Mouse (Mus musculus): ENCODE results near the gene Rps15a.
A peak's percentile ranks its signal among the peaks of the same experiment; 100 is the strongest.

The Rps15a gene

DNA sequence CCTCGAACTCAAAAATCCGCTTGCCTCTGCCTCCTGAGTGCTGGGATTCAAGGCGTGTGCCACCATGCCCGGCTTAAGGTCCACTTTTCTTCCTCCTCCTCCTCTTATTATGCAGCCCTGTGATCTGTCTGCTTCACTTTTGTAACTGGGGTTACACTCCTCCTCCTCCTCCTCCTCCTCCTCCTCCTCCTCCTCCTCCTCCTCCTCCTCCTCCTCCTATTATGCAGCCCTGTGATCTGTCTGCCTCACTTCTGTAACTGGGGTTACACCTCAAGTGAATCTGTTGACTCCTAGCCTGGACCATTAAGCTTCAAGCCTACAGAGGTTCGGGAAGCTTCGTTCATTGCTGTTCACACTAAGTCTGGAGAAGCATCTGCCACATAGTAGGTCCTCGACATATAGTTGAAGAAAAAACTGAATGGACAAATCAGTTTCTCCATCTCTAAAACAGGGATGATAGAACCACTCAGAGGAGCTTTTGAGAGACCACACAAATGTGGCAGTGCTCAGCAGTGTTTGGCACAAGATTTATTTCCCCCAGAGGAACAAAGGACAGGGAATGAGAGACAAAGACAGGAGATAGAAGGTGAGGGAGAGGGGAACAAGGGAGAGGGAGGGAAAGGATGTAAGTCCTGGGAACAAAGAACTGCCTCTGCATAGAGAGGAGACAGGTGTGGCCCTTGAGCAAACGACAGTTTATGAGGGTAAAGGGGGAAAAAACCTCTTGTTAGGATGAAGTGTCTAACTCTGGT, 975 bp upstream of the Rps15a start:
- peak in 1 of 2 experiments; percentile 49 for DNase-seq (ENCODE audit: inconsistent age in 2 of 2, low spot score in 1 of 2)

DNA sequence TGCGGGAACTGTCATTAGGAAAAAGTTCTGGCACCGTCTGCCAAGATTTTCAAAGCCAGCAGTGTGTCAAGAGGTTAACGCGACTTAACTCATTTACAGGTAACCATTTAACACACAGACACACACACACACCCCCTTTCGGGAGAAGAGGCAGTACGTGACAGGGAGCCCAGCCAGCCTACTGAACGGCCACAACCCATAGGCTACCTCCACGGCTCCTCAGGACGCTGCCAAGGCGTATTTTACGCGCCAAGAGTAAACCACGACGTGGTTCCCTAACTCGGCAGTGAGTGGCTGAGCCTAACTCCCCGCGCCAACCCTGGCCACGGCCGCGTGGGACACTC, 483 bp downstream of the Rps15a start:
- DNase-seq (ENCODE audit: inconsistent age in 2 of 2, low spot score in 1 of 2), result no peak

DNA sequence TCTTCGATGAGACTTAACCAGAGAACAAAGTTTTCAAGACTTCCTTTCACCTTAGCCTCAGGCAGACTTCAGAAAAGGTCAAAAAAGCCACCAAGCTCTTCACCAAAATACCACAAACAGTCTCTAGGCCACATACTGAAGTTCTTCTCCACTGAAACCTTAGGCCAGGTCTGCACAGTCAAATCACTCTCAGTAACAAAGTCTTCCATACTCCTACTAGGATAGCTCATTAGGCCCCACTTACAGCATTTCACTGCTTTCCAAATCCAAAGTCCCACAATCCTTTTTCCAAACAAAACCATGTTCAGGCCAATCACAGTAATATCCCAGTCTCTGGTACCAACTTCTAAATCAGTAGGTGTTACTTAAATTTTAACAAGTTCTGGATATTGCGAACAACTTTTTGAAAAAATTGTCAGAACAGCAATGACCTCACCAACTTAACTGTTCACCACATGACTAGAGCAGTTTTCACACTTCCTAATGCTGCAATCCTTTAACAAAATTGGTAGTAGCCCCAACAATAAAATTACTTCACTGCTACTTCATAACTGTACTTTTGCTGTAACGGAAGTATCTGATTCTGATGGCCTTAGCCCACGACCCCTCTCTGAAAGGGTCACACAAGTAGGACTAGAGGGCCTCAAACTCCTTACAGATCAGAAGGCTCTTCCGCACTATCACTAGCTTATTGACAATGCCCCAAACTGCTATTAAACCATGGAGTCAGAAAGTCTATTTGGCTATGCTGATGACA, 2.3 kb downstream of the Rps15a start:
- DNase-seq (ENCODE audit: inconsistent age in 2 of 2, low spot score in 1 of 2), result peak in 1 of 2 experiments; percentile 50

GRCm38 (mm10) chr7:118111128-118111527, 4.9 kb downstream of the Rps15a start:
- no peak for DNase-seq (ENCODE audit: inconsistent age in 2 of 2, low spot score in 1 of 2)

- peak in 1 of 2 experiments; percentile 17 for DNase-seq (ENCODE audit: inconsistent age in 2 of 2, low spot score in 1 of 2)
Measured at GRCm38 (mm10) chr7:118107671-118108070, 8.3 kb downstream of the Rps15a start.

DNA sequence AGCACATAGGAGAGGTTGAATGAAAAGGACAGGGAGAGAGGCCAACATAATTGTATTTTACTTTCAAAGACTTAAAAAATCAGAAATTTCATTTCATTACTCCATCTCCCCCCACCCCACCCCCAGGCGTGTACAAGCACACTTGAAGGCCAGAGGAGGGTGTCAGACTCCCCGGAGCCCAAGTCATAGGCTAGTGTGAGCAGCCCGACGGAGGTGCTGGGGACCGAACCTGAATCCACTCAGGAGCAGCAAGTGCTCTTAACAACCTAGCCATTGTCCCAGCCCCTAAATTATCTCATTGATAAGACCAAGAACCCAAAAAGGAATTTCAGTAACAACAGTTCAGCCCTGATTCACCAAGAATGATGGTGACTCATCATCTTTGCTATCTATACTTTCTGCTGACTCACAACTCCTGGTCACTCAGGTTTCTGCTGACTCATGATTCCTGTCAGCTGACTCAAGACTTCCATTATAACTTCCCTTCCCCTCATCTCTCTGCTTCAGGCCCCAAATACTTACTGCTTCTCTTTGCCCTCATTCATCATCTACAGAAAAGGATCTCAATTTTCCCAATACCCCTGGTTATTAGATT, 11.4 kb downstream of the Rps15a start:
- peak; percentile 49 to 81 for DNase-seq (ENCODE audit: inconsistent age in 2 of 2, low spot score in 1 of 2)

DNA sequence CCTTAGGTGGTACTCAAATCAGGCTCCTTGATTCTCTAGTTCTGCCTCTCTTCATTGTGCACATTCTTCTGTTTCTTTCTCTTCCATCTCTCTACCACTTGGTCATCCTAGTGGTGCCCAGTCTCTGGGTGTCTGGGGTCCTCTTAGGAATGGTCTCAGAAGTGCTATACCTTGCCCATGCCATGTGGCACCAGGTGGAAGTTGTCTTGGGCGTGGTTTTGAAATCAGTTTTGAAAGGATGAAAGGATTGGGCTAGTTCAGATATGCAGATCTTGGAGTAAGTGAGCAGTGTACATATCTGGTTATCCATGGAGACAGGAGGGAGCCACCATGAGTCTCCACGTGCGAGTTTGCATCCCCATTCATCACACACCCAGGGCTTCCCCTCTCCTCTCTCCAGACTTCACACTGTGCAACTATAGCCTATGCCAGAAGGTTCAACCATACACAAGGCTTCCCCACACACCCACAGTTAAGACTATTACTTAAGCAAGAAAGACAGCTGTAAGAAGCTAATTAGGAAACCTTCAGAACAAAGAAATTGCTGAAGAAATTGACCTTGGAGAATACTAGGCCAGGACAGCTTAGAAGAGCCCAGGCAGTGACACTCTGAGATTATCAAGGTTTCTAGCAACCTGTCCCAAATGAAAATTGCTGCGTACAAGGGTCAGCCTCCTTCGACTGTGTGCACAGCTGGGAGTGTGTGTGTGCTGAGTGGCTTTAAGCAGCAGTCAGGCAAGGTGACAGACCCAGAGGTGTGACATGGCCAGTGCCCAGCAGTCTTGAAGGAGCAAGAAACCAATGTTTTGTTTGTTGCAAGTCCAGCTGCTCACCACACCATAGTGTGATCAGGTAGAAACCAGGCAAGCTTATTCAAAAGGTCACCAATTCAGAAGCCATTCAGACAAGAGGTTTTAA, 12.3 kb downstream of the Rps15a start:
- DNase-seq (ENCODE audit: inconsistent age in 2 of 2, low spot score in 1 of 2), result peak in 1 of 2 experiments; percentile 49

- DNase-seq (ENCODE audit: inconsistent age in 2 of 2, low spot score in 1 of 2), result peak in 1 of 2 experiments; percentile 71
Measured at GRCm38 (mm10) chr7:118102678-118103461, 13.1 kb downstream of the Rps15a start.

GRCm38 (mm10) chr7:118102231-118102630, 13.8 kb downstream of the Rps15a start:
- DNase-seq (ENCODE audit: inconsistent age in 2 of 2, low spot score in 1 of 2), result peak in 1 of 2 experiments; percentile 78

GRCm38 (mm10) chr7:118097615-118098014, 18.4 kb downstream of the Rps15a start:
- peak in 1 of 2 experiments; percentile 16 for DNase-seq (ENCODE audit: inconsistent age in 2 of 2, low spot score in 1 of 2)

- DNase-seq (ENCODE audit: inconsistent age in 2 of 2, low spot score in 1 of 2), result no peak
Measured at GRCm38 (mm10) chr7:118079987-118080386, 36.0 kb downstream of the Rps15a start.

DNA sequence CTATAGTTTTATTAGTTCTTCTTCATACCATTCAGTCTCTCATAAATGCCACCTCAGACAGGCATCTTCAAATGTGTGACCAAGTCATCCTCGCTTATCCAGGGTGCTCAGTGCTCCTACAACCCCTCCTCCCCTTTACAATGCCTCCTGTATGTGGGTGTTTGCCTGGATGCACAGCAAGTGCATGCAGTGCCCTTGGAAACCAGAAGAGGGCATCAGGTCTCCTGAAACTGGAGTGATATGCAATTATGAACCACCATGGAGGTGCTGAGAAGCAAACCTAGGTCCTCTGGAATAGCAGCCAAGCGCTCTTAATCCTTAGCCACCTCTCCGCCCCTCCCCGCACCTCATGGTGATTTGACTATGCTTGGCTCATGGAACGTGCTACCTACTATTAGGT, 36.9 kb downstream of the Rps15a start:
- DNase-seq (ENCODE audit: inconsistent age in 2 of 2, low spot score in 1 of 2), result peak in 1 of 2 experiments; percentile 18

- DNase-seq (ENCODE audit: inconsistent age in 2 of 2, low spot score in 1 of 2), result no peak
Measured at GRCm38 (mm10) chr7:118067261-118067660, 48.7 kb downstream of the Rps15a start.

GRCm38 (mm10) chr7:118056300-118056699, 59.7 kb downstream of the Rps15a start:
- DNase-seq (ENCODE audit: inconsistent age in 2 of 2, low spot score in 1 of 2), result no peak

All from adrenal gland, adult (tissue).